Mouse (Mus musculus) myocyte (in vitro differentiated cells): ENCODE measurements at regions not wholly inside any gene's neighbourhood (a gene's known extent, or its start where the extent isn't known, plus 50 kb on each side); places are given as distances from the start of the nearest gene placed in this dataset.

ENCODE experiments used
- CEBPB ChIP-seq: IDR thresholded peaks from 2 replicates; pipeline ENCODE4 v1.6.1; 2011; ENCODE audit warnings: mild to moderate bottlenecking, moderate library complexity; ENCODE audit not compliant: poor library complexity, insufficient read depth, severe bottlenecking
- E2F4 ChIP-seq: IDR thresholded peaks from one replicate; pipeline ENCODE4 v1.6.1; 2011; ENCODE audit warnings: mild to moderate bottlenecking, control low read depth, moderate library complexity; ENCODE audit not compliant: insufficient read depth
- MAX ChIP-seq: IDR thresholded peaks from one replicate; pipeline ENCODE4 v1.6.1; 2011; ENCODE audit warnings: low read depth, mild to moderate bottlenecking, control low read depth
- MYOD1 ChIP-seq, 3 experiments: IDR thresholded peaks; one replicate each; pipeline ENCODE4 v1.6.1; 2011; ENCODE audit warnings: control low read depth in 2 of 3, low read depth in 2 of 3, mild to moderate bottlenecking in 2 of 3, moderate library complexity in 1 of 3; ENCODE audit not compliant: insufficient read length in 2 of 3, control insufficient read depth in 1 of 3
- MYOG ChIP-seq, 3 experiments: IDR thresholded peaks; one replicate each; pipeline ENCODE4 v1.6.1; 2011; ENCODE audit warnings: control low read depth in 2 of 3, low read depth in 2 of 3, mild to moderate bottlenecking in 2 of 3; ENCODE audit not compliant: insufficient read length in 2 of 3, control insufficient read depth in 1 of 3, insufficient read depth in 1 of 3
- POLR2A ChIP-seq: IDR thresholded peaks from one replicate; pipeline ENCODE4 v1.6.1; 2011; ENCODE audit warnings: low read depth, mild to moderate bottlenecking, control low read depth, moderate library complexity; ENCODE audit not compliant: insufficient read length
- POLR2AphosphoS2 ChIP-seq: IDR thresholded peaks from one replicate; pipeline ENCODE4 v1.6.1; 2011; ENCODE audit warnings: low read depth, control low read depth; ENCODE audit not compliant: insufficient read length
- REST ChIP-seq: IDR thresholded peaks from one replicate; pipeline ENCODE4 v1.6.1; 2011; ENCODE audit warnings: mild to moderate bottlenecking, control low read depth, moderate library complexity; ENCODE audit not compliant: insufficient read depth, insufficient read length
- SRF ChIP-seq: IDR thresholded peaks from one replicate; pipeline ENCODE4 v1.6.1; 2011; ENCODE audit warnings: low read depth; ENCODE audit not compliant: control insufficient read depth, insufficient read length
- TCF12 ChIP-seq: IDR thresholded peaks from one replicate; pipeline ENCODE4 v1.6.1; 2011; ENCODE audit warnings: mild to moderate bottlenecking, control low read depth; ENCODE audit not compliant: poor library complexity, insufficient read depth, severe bottlenecking
- TCF3 ChIP-seq: IDR thresholded peaks from one replicate; pipeline ENCODE4 v1.6.1; 2011; ENCODE audit warnings: low read depth, control low read depth; ENCODE audit not compliant: insufficient read length
- USF1 ChIP-seq: IDR thresholded peaks from one replicate; pipeline ENCODE4 v1.6.1; 2011; ENCODE audit warnings: low read depth, mild to moderate bottlenecking, control low read depth, moderate library complexity

DNA sequence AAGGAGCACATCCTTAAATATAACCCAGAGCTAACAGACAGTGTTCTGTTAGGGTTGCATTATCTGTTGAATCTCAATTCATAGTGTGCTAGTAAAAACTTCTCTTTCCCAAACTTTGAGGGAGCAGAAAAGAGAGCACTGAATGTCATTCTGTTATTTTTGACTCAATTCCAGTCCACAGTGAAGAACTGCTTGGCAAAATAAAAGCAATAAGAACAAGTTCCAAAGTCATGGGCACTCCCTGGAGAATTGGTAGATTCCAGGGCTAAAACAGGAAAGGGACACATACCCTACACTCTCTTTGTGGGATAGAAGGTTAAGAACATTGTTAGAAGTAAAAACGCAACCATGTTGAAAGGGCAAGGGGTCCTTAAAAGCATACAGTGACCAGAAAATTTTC is 253.6 kb upstream of the Zpld1 start:
- TF ChIP-seq POLR2A (no peak), MYOD1 (IDR thresholded peaks at IDR 0.05; ENCODE audit: control insufficient read depth in 1 of 3, insufficient read length in 2 of 3, low read depth in 2 of 3) (no peak), TCF12 (no peak), REST (no peak), TCF3 (no peak), MYOG (IDR thresholded peaks at IDR 0.05; ENCODE audit: control insufficient read depth in 1 of 3, insufficient read depth in 1 of 3, insufficient read length in 2 of 3, low read depth in 2 of 3) (no peak), USF1 (no peak), MAX (no peak), E2F4 (no peak), POLR2AphosphoS2 (no peak), SRF (no peak), CEBPB (no peak)
